ENCODE assay signal across 25 mouse cellular contexts in the genomic region with DNA sequence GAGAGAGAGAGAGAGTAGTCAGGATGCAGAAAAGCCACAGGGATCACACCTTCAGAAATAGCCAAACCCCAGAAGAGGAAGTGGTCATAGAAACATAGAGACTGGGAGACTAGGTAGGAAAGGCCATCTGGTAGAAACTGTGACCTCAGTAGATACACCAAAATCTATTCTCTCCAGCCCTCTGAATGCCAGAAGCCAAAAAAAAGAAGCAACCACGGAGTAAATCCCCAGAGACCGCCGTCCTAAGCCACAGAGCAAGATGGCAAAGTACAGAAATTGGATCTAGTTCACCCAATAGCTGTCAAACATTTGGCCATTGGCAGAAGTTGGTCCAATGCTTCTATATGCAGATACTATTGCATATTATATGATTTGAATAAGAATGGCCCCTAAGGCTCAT.
"Had no signal": no experiment of that assay in that cellular context is flagged by ENCODE, and none has a peak within 500 bp of the region (broad histone marks: within the 10 kb centered on the region; RNA-seq: fewer than 3 reads in every experiment).

No protein-coding gene starts in this region.

- H3K4me3 ChIP-seq: heart, adult 2 months; heart, embryonic 13.5 days; heart, embryonic 15.5 days; hindbrain, embryonic 13.5 days; hindbrain, embryonic 15.5 days; kidney, embryonic 15.5 days; left cerebral cortex, adult 2 months; limb, embryonic 13.5 days; limb, embryonic 15.5 days; liver, embryonic 13.5 days; liver, embryonic 15.5 days had no signal

- H3K4me2 ChIP-seq: heart, embryonic 11.5 days; heart, embryonic 13.5 days; heart, embryonic 15.5 days; hindbrain, embryonic 13.5 days; hindbrain, embryonic 15.5 days; kidney, embryonic 15.5 days; limb, embryonic 13.5 days; limb, embryonic 15.5 days; liver, embryonic 11.5 days; liver, embryonic 13.5 days; liver, embryonic 15.5 days had no signal

- H3K27ac ChIP-seq: heart, adult 2 months; heart, embryonic 13.5 days; heart, embryonic 15.5 days; hindbrain, embryonic 13.5 days; hindbrain, embryonic 15.5 days; hindbrain, postnatal 0 days; kidney, embryonic 15.5 days; kidney, postnatal 0 days; left cerebral cortex, adult 2 months; limb, embryonic 13.5 days; limb, embryonic 15.5 days; liver, embryonic 13.5 days; liver, embryonic 15.5 days had no signal

- H3K36me3 ChIP-seq: heart, embryonic 13.5 days; heart, embryonic 15.5 days; hindbrain, embryonic 13.5 days; hindbrain, embryonic 15.5 days; kidney, embryonic 15.5 days; limb, embryonic 13.5 days; limb, embryonic 15.5 days; liver, embryonic 13.5 days; liver, embryonic 15.5 days had no signal

- ATAC-seq: hindbrain, postnatal 0 days had no signal

- H3K9me3 ChIP-seq: heart, embryonic 15.5 days; hindbrain, embryonic 15.5 days; kidney, embryonic 15.5 days; limb, embryonic 13.5 days; limb, embryonic 15.5 days; liver, embryonic 13.5 days; liver, embryonic 15.5 days had no signal

- H3K9ac ChIP-seq: heart, embryonic 13.5 days; heart, embryonic 15.5 days; hindbrain, embryonic 13.5 days; hindbrain, embryonic 15.5 days; kidney, embryonic 15.5 days; limb, embryonic 13.5 days; limb, embryonic 15.5 days; liver, embryonic 13.5 days; liver, embryonic 15.5 days had no signal

- DNase-seq: gastrocnemius, postnatal 14 days; gastrocnemius, postnatal 36 days; heart, adult 2 months; heart, postnatal 14 days; heart, postnatal 4 days; kidney, adult 11 months; kidney, adult 2 months; kidney, adult 9 months; kidney, postnatal 14 days; kidney, postnatal 36 days; layer of hippocampus, adult 9-11 months; liver, embryonic 13.5 days had no signal

- H3K27me3 ChIP-seq: heart, embryonic 15.5 days; hindbrain, embryonic 13.5 days; hindbrain, embryonic 15.5 days; kidney, embryonic 15.5 days; limb, embryonic 15.5 days; liver, embryonic 13.5 days; liver, embryonic 15.5 days had no signal
